Mouse (Mus musculus) urinary bladder, postnatal 25 days (tissue): Measurements from ENCODE around the gene Adcy5.

Experiments
- DNase-seq: peaks from one replicate; pipeline ENCODE4 v3.0.0; 2022; ENCODE audit warnings: low spot score

Adcy5 gene

DNA sequence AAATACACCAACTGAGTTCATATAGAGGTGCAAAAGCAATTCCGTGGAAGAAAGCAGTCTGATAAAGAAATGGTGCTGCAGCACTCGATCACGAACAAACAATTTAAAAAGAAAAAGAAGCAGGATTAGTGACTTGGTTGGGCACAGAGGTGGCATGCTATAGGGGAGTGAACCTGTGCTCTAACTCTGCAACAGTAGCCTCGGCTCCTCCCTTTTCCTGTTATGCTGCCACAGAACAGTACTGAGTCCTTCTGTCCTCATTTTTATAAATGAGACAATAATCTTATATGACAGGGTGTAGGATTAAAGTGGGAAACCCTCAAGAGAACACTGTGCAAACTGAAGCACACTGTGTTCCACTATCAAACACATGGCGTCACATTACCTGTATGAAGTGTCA, 162.8 kb downstream of the Adcy5 start:
- DNase-seq: no peak

DNA sequence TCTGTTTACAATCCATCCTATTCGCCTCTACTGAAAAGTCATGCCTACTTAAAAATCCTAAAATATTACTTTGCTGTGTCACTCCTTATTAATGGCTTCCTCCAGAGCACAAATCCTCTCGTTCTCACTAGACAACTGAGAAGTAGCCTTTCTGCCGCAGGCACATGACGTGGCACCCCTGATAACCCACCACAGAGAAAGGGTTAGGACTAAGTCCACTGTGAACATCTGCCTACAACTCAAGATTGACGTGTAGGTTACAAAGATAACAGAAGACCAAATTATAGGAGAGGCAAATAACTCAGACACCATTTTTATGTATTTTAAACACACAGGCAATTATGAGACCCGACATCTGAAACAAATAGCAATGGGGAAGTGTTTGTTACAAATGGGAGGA, 163.7 kb downstream of the Adcy5 start:
- no peak for DNase-seq

DNA sequence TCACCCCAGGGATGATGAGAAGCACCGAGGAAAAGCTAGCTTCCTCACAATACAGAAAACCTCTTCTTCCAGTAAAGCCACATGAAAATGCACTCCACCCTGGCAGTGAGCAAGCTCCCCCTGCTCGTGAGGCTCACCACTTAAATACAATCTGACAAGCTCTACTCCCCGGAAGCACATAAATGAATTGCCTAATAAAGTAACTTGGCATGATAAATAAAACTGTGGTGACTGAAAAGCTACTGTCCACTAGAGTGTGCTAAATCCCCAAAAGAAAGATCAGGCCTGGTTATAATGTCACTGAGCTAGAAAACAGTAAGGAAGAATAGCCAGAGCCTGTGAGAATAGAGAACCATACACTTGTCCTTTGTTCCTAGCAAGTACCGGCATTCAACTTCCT, 164.7 kb downstream of the Adcy5 start:
- DNase-seq: no peak

DNA sequence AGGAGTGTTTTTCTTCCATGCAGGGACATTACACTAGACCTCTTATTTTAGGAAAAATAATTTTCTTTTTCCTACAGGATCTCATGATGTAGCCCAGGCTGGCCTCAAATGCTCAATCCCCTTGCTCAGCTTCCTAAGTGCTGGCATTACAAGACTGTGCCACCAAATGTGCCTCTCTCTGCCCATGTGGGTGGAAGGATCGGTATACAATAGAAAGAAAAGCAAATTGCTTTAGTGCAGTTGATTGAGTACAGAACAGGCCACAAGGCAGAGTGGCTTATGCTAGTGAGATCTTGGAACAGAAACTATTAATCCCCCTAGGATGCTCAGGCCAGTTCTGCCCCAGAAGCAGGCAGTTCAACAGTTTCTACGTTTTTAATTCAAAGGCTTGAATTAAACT, 165.1 kb downstream of the Adcy5 start:
- DNase-seq: no peak

DNA sequence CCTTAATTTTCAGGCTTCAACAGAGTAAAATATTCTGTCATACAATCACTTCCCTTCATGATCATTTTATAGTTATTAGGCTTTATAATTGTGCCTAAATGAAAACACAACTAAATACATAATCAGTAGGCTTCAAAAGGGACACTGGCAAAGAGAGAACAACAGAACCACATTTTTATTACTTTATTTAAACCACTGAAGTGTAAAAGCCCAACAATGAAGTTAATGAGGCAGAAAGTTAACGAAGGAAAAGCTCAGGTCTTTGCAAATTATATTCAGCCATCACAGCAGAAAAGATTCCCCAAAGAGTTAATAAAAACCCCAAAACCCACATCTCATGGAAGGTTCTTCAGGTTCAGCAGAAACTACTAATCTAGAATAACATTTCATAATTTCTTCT, 175.8 kb downstream of the Adcy5 start:
- DNase-seq: no peak
